Mouse (Mus musculus) skeletal muscle tissue, adult 2 months (tissue): ENCODE data around the gene Elf2.
A peak's percentile ranks its signal among the peaks of the same experiment; 100 is the strongest.

Experiments used
- DNase-seq: peaks from one replicate; pipeline ENCODE4 v3.0.0-alpha.2; 2012; ENCODE audit warnings: low read depth, low spot score

The Elf2 gene

DNA sequence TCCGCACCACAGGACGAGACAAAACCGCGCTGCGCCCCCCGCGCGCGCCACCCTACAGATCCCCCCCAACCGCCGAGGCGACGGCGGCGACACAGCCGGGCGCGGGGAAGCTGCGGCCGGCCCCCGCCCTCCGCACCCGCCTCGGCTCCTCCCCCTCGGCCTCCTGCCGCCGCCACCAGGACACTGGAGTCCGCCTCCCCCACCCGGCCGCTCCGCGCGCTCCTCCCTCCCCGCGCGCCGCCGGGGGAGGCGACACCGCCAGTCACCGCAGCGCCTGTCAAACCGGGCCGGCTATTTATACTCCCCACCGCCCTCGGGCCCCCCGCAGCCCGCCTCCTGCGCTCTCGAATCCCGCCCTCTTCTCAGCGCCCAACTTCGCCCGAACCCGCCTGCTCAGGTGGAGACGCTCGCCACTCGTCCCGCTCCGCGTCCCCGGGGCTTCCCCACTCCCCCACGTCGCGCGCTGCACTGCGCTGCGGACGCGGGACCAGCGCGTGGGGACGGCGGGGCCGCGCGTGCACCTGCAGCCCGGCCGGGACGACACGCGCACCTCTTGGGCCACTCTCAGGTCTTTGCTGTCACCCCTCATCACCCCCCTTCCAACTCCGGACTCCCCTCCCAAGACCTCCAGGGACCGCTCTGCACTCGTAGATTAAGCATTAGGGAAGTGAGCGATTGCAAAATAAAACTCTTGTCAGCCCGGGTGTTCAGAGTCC, at the start of gene Elf2:
Gene Elf2, minus strand, starts transcription at position 112 of the 716 bp plus-strand sequence.
- DNase-seq, result peak; percentile 91

DNA sequence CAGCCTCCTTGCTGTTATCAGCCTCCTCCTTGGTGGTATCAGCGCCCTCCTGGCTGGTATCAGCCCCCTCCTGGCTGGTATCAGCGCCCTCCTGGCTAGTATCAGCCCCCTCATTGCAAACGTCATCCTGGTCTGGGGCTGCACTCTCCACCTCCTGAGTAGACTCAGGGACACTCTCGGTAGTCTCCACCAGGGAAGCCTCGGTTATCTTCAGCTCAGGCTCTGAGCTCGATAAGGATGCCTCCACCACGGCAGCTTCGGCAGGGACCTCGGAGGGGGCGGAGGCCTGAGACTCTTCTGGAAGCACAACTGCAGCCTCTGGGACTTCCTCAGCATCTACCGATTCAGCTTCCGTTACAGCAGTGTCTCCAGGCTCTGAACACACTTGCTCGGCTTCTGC, 48.4 kb upstream of the Elf2 start:
- no peak for DNase-seq

DNA sequence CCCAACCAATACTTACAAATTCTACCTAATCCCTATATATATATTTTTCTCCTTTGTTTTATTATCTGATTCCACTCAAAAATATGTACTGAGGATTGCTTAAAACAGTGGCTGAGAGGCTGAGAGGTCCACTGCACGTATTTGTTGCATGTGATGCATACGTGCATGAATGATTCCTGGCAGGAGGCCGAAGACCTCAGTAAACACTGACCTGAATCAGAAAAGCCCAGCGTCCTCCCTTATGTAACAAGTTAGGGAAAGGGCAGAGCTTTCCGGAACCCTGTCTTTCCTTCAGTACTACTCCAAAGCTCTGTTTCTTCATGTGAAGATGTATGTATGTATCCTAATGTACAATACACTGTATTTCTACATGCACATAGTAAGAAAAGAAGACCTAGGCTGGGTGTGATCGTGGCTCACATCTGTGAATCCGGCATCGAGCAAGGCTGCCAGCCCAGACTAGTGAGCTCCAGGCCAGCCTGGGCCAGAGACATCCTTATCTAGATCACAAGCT, 47.5 kb upstream of the Elf2 start:
- DNase-seq, result no peak

DNA sequence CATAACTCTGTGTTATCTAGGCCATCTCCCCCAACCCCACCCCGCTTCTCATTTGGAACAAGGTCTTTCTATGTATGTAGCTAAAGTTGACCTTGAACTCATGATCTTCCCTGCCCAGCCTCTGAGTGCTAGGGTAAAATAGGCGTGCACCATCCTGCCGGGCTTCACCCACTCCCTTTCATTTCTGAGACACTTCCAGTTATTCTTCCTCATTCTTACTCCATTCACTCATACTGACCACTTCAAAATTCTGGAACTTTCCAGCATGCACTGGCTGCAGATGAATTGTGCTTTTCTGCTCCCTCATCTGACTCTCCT, 46.6 kb upstream of the Elf2 start:
- DNase-seq, result no peak

DNA sequence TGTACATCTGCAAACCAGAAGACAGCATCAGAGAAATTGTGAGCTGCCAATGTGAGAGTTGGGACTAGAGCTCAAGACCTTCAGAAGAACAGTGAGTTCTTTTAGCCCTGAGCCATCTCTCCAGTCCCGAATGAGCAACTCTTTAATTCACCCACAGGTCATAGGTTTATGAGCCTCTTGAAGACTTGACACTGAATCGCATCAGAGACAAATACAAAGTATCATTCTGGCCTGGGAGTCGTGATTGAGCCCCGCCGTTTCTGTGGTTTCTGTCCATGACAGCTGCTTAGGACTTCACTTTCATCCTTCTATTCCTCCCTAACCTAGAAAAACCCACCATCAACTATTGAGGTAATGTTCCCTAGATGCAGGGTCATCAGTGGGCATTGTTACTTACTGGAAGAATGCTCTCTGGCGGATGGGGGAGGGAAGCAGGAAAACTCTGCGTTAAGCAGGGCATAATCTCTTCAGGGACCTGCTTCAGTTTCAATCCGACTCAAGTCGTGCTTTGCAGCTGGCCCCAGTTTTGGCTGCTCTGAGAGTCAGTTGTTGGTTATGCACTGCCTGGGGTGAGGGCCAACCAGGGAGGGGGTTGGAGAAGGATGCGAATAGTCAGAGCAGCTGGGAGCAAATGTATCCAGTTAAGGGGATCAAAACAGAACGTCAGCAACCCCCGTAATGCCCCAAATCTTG, 46.1 kb upstream of the Elf2 start:
- DNase-seq, result peak; percentile 56

DNA sequence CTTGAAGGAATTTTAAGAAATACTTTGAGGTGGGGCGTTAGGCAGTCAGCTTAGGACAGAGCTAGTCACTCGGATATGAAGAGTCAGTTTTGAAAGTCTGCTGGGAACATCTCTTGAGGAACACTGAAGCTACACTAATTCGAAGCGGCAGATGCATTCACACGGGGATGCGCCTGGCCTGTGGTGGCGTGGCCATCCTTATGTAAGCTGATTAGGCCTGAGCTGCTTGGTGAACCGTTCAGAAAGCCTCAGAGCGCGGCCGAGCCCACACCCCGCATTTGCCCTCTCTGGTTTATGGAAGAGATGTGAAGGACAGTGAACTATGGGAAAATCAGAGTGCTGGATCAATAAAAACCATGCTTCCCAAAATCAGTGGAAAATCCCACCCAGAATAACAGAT, 42.9 kb upstream of the Elf2 start:
- DNase-seq, result no peak

DNA sequence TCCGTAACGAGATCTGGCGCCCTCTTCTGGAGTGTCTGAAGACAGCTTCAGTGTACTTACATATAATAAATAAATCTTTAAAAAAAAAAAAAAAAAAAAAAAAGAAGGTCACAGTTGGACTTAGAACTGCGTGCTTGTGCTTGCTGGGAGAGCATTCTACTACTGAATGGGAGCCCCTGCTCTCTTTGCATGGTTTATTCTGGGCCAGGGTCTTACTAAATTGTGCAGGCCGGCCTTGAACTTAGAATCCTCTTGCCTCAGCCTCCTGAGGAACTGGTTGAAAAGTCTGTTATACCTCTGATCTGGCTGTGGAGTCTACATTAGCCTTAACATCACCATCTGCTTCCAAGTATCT, 40.2 kb upstream of the Elf2 start:
- DNase-seq, result no peak

DNA sequence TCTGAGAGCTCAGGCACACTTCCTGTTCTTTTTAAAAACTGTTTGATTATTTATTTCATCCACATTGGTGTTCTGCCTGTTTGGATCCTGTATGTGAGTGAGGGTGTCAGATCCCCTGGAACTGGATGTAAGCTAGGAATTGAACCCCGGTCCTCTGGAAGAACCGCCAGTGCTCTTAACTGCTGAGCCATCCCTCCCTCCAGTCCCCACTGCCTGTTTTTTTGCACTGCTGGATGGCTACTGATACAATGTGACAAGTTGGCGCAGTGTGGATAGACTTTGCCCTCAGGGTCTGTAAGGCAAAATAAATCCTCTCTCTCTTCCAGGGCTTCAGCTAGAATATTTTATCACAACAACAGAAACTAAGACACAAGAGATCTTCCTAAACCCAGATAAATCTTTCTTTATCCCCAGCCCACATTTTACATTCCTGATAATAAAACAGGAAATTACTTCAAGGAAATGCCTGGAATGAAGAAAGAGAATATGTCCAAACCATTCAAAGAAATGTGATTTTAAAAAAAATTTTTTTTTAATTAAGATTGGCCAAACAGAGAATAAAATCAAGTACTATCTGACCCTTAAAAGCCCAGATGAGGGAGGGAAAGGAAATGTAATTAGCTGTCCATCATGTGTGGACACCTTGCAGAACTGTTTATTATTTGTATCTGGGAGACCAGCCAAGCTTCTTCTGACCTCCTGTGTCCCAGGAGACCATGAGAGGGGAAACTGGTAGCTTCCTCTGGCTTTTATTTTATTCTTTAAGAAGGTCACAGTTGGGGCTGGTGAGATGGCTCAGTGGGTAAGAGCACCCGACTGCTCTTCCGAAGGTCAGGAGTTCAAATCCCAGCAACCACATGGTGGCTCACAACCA, 39.6 kb upstream of the Elf2 start:
- no peak for DNase-seq

DNA sequence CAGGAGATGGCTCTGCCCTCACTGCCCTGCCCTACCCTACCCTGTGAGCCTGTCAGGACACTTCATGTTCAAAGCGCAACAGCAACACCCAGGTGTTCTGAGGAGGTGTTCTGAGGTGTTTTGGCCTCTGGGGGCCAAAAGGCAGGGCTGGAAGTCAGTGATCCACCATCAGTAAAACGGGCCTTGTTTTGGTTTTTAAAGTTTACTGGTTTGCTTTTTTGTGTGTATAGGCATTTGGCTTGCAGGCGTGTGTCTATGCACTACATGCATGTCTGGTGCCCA, 38.1 kb upstream of the Elf2 start:
- no peak for DNase-seq

DNA sequence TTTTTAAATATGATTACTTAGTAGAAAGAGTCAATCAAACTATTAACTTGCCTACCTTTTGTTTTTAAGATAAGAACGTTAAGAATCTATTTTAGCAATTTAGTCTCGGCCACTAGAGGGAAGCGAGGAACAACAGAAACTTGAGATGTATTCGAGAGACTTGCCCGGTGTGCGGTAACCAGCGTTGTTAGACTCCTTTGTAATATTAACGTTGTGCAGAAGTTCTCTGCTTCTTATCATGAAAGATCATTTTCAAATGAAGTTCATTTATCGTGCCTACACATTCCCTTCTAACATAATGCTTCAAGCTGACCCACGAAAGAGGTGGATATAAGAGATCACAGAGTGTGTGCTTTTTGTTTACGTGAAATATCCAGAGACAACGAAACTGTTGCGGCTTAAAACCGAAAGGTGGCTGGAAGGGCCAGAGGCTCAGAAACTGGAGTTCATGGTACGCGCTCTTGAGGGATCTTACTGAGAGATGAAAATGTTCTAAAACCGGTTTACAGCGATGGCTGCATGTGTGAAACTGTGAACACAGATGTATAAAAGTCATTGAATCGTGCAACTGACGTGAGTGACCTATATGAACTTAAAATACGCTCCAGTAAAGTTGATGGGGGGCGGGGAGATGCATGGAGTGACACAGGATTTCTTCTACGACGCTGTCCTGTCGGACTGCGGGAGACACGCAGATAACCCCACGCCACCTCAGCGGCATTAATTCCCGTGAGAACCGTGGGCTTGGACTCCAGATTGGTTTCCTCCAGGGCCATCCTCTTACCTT, 37.6 kb upstream of the Elf2 start:
- DNase-seq, result no peak

DNA sequence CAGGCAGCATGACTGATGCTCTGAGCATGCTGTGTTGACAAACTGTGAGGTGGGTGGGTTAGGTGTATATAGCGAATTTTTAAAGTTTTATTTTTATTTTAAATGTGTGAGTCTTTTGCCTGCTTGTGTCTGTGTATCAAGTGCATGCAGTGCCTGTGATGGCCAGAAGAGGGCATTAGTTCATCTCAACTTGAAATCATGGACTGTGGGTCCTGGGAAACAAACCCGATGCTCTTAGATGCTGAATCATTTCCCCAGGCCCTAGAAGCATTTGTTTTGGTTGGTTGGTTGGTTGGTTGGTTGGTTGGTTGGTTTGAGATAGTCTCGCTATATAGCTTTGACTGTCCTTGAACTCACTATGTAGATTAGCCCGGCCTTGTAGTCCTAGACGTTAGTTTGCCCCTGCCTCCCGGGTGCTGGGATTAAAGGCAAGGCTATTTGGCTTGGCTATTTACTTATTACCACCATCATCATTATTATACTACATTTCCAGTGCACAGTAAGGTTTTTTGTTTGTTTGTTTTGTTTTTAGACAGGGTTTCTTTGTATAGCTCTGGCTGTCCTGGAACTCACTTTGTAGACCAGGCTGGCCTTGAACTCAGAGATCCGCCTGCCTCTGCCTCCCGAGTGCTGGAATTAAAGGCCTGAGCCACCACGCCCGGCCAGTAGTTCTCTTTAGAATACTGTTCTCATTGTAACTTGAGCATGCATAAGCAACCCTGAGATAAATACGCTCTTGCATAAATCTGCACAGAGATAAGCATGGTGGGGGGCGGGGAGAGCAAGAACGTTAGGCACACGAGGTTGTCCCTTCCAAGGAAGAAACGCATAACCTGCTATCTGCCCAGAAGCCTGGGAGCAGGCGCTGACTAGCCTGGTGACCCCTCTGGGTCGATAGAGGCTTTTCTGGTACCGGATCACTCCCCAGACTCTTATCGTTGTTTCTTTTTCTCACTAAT, 35.1 kb upstream of the Elf2 start:
- peak; percentile 34 for DNase-seq

DNA sequence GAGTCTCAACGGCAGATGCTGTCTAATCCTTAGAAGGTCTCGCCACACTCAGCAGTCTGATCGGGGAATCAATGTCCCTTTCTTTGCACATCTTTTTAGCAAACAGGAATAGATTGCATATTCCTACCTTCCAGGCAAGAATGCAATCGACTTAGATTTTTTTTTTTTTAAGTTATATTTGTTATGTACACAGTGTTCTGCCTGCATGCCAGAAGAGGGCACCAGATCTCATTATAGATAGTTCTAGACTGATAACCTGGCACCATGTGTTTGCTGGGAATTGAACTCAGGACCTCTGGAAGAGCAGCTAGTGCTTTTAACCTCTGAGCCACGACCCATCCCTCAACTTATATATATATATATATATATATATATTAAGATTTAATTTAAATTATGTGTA, 33.1 kb upstream of the Elf2 start:
- DNase-seq, result no peak

DNA sequence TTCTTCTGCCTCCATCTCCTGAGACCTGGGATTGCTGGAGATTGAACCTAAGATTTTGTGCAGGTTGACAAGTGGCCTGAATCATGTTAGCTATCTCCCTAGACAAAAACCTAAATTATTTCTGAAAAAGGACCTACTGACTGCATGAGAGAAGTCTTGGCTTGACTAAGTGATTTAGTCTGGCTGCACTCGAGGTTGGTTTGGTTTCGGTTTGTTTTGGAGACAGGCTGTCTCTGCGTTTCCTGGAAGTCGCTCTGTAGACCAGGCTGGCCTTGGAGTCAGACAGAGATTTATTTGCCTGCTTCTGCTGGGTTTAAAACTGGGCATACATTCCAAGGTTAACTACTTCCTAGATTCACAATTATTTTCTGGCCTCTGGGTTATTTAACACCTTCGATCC, 32.4 kb upstream of the Elf2 start:
- no peak for DNase-seq

DNA sequence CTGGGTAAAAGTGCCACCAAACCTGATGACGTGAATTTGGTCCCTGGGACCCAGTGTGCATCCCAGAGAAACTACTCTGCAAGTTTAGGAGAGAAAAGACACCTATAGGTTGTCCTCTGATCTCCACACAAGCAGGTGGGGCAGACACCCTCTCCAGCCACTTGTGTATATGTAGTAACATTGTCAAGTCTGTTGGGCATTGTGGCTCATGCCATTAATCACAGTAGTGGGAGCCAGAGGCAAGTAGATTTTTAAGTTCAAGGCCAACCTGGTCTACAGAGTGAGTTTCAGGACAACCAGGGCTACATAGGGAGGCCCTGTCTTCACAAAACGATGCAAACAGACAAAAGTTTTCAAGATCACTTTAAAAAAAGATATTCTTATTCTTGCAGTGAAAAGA, 31.4 kb upstream of the Elf2 start:
- no peak for DNase-seq

DNA sequence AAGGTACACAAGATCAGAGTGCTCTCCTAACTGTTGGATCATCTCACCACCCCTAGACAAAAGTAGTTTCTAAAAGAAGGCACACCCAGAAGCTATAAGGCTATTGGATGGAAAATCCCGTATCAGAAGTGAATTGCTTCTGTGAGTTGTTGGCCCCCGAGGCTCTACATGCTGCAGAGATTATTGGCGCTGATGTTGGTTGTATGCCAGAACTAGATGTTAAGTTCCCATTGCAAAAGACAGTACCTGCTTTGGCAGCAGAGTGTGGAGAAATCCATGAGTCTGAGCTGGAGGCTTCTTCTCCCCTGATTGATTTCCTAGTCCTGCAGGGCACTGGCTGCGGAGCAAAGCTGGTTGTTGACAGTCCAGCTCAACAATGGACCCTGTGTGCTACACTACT, 27.5 kb upstream of the Elf2 start:
- no peak for DNase-seq

DNA sequence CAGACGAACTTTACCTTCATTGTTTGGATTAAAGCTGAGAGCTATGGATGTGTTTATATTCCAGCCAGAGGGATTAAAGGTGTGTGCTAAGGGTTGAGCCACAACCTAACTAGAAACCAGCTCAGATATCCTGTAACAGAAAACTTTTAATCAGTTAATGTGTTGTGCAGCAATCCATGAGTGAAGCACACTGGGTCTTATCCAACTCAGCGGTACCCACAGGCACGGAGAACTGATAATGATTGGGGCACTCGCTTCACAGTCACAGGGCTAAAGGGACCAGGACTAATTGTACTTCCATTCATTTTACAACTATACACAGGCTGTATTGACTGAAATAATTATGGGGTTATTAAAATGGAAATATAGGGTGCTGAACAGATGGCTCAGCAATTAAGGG, 26.5 kb upstream of the Elf2 start:
- no peak for DNase-seq

DNA sequence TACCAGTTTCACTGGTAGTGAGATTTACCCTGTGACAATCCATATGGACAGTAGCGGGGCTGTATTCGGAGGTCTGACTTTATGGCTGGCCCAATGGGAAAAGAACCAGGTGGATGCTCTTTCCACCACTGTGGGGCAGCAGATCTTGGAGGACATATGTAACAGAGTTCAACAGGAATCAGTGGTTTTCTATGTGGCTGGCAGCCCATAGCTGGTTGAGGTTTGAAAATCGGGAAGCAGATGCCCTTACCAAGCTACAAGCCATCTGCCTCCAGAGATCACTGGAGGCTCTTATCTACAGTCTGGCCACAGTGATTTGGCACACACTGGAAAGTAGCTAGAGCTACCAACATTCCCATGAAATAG, 25.0 kb upstream of the Elf2 start:
- DNase-seq, result no peak

DNA sequence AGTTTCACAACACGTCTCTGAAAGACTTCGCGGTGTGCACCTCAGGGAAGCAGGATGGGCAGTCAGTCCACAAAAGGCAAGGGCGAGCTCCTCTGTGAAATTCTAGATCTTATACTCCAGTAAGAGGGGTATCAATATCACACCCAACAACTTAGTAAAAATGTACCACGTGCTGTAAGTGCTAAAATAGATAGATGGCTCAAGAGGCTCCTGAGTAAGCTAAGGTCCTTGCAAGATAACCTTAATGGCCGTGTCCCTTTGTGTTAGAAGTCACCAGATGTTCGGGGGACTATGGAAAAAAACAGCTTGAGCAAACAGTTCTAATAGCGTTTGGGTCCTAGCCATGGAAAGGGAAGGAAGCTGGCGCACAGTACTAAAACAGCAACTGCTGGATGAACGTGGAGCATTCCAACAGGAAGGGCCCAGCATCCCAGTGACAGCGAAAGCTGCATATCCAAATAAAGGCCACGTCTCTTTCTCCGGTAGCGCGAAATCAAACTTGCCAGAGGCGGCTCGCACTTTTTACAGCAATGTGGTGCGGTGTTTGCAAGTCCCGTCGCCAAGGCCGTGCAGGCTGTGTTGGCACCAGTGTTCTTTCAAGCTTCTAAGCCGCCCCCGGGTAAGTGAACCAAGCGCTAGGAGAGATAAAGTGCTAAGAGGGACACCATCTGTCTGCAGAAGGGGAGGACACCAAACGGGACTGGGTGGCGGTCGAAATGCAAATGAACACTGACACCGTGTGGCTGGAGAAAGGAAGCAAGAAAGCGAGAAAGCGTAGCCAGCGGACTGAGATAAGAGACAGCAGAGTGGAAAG, 24.4 kb upstream of the Elf2 start:
- DNase-seq, result peak; percentile 75

DNA sequence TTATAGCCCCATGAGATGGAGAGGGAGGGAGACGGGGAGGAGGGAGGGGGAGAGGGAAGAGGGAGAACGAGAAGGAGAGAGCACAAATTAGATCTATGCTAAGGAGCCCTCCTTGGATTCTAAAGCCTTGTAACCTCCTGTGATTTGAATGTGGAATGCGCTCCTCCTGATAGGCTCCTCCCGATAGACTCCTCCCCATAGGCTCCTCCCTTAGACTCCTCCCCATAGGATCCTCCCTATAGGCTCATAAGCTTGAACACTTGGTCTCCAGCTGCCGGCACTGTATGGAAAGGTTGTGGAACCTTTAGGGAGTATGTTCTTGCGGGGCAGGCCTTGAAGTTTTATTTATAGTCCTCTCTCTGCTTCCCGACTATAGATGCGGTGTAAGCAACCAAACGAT, 20.6 kb upstream of the Elf2 start:
- no peak for DNase-seq
